Mouse (Mus musculus): ENCODE results near the gene Clca1.

- TF ChIP-seq POLR2A (IDR thresholded peaks at IDR 0.05; ENCODE audit: low read depth, low read length) (no peak), CTCF (conservative IDR thresholded peaks at IDR 0.05; ENCODE audit: insufficient read depth, insufficient read length, low read depth, low read length) (no peak)
Measured at GRCm38 (mm10) chr3:144993055-144993454, 39.5 kb downstream of the Clca1 start.

Measured in kidney, adult 2 months (tissue).